Mouse (Mus musculus): ENCODE measurements at regions not wholly inside any gene's neighbourhood (a gene's known extent, or its start where the extent isn't known, plus 50 kb on each side); places are given as distances from the start of the nearest gene placed in this dataset.

- WGBS: 90% methylated on average over 2 of the region's 2 CpGs
- Histone ChIP-seq H3K27ac (replicated peaks; ENCODE audit: low read depth, low read length) (no peak overlapping the region), H3K4me1 (ENCODE audit: control insufficient read depth, insufficient read depth, low read length) (no peaks in the 10 kb centered on the region), H3K36me3 (ENCODE audit: control insufficient read depth, insufficient read depth, low read length) (no peaks in the 10 kb centered on the region), H3K4me3 (ENCODE audit: low read depth, low read length) (no peak overlapping the region), H3K9me3 (ENCODE audit: control insufficient read depth, low read length) (no peaks in the 10 kb centered on the region), H3K4me2 (ENCODE audit: low read depth, severe bottlenecking) (no peak overlapping the region), H3K9ac (ENCODE audit: low read length) (no peak overlapping the region), H3K27me3 (ENCODE audit: control insufficient read depth, insufficient read depth, low read length) (no peaks in the 10 kb centered on the region)
- no peak for DNase-seq (ENCODE audit: low spot score)
- no peak for ATAC-seq (ENCODE audit: insufficient number of reproducible peaks, low FRiP score, low TSS enrichment, low read depth)
These were observed 174.0 kb upstream of the Tars start for GRCm38 (mm10) chr15:11573496-11573895.

DNA sequence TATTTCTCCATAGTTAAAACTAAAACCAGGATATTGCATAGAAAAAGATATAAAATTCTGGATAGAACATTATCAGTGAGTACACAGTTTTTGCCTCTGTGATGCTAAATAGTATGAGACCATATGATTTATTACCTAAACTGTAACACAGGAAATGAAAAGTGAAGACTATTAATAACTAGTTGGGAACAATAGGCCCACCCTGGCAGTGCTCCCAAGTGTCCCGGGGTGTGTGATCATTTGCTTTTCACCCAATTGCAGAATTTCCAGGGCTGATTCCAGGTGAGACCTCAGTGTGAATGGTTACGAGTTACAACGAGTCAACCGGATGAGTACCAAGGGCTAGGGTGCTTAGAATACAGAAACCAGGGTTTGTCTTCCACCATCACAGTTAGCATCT, 172.6 kb upstream of the Tars start:
- H3K27me3 ChIP-seq (ENCODE audit: control insufficient read depth, insufficient read depth, low read length): no peaks in the 10 kb centered on the region
- H3K9ac ChIP-seq (ENCODE audit: low read length): no peak overlapping the region
- no peaks in the 10 kb centered on the region for H3K9me3 ChIP-seq (ENCODE audit: control insufficient read depth, low read length)
- DNase-seq (ENCODE audit: low spot score): no peak
- no peak overlapping the region for H3K27ac ChIP-seq (replicated peaks; ENCODE audit: low read depth, low read length)
- no peaks in the 10 kb centered on the region for H3K36me3 ChIP-seq (ENCODE audit: control insufficient read depth, insufficient read depth, low read length)
- WGBS: 91% methylated on average over 4 of the region's 4 CpGs
- no peak overlapping the region for H3K4me3 ChIP-seq (ENCODE audit: low read depth, low read length)
- ATAC-seq (ENCODE audit: insufficient number of reproducible peaks, low FRiP score, low TSS enrichment, low read depth): no peak
- no peak overlapping the region for H3K4me2 ChIP-seq (ENCODE audit: low read depth, severe bottlenecking)
- H3K4me1 ChIP-seq (ENCODE audit: control insufficient read depth, insufficient read depth, low read length): no peaks in the 10 kb centered on the region

- no peaks in the 10 kb centered on the region for H3K36me3 ChIP-seq (ENCODE audit: control insufficient read depth, insufficient read depth, low read length)
- 33% methylated on average over 10 of the region's 10 CpGs for WGBS
- DNase-seq (ENCODE audit: low spot score) (no peak), ATAC-seq (ENCODE audit: insufficient number of reproducible peaks, low FRiP score, low TSS enrichment, low read depth) (no peak)
- no peak overlapping the region for H3K27ac ChIP-seq (replicated peaks; ENCODE audit: low read depth, low read length)
- H3K4me1 ChIP-seq (ENCODE audit: control insufficient read depth, insufficient read depth, low read length): 0 out of 2 replicates have a peak, but pooled peaks cover 2% of the 10 kb centered on the region
- no peak overlapping the region for H3K9ac ChIP-seq (ENCODE audit: low read length)
- H3K27me3 ChIP-seq (ENCODE audit: control insufficient read depth, insufficient read depth, low read length): no peaks in the 10 kb centered on the region
- no peaks in the 10 kb centered on the region for H3K9me3 ChIP-seq (ENCODE audit: control insufficient read depth, low read length)
- no peak overlapping the region for H3K4me3 ChIP-seq (ENCODE audit: low read depth, low read length)
- H3K4me2 ChIP-seq (ENCODE audit: low read depth, severe bottlenecking): no peak overlapping the region
These were observed 166.1 kb upstream of the Tars start for GRCm38 (mm10) chr15:11565503-11566031.

- H3K9me3 ChIP-seq (ENCODE audit: control insufficient read depth, low read length): no peaks in the 10 kb centered on the region
- no peak overlapping the region for H3K4me3 ChIP-seq (ENCODE audit: low read depth, low read length)
- no peak overlapping the region for H3K9ac ChIP-seq (ENCODE audit: low read length)
- H3K27me3 ChIP-seq (ENCODE audit: control insufficient read depth, insufficient read depth, low read length): no peaks in the 10 kb centered on the region
- H3K36me3 ChIP-seq (ENCODE audit: control insufficient read depth, insufficient read depth, low read length): no peaks in the 10 kb centered on the region
- H3K4me2 ChIP-seq (ENCODE audit: low read depth, severe bottlenecking): no peak overlapping the region
- H3K27ac ChIP-seq (replicated peaks; ENCODE audit: low read depth, low read length): no peak overlapping the region
- no peaks in the 10 kb centered on the region for H3K4me1 ChIP-seq (ENCODE audit: control insufficient read depth, insufficient read depth, low read length)
- ATAC-seq (ENCODE audit: insufficient number of reproducible peaks, low FRiP score, low TSS enrichment, low read depth): no peak
- WGBS: 82% methylated on average over 2 of the region's 2 CpGs
- DNase-seq (ENCODE audit: low spot score): no peak
These were observed 153.1 kb upstream of the Tars start for GRCm38 (mm10) chr15:11552568-11552967.

- H3K36me3 ChIP-seq (ENCODE audit: control insufficient read depth, insufficient read depth, low read length): no peaks in the 10 kb centered on the region
- no peak overlapping the region for H3K4me3 ChIP-seq (ENCODE audit: low read depth, low read length)
- no peak overlapping the region for H3K4me2 ChIP-seq (ENCODE audit: low read depth, severe bottlenecking)
- no peak overlapping the region for H3K27ac ChIP-seq (replicated peaks; ENCODE audit: low read depth, low read length)
- H3K9ac ChIP-seq (ENCODE audit: low read length): no peak overlapping the region
- H3K4me1 ChIP-seq (ENCODE audit: control insufficient read depth, insufficient read depth, low read length): no peaks in the 10 kb centered on the region
- DNase-seq (ENCODE audit: low spot score) (no peak), ATAC-seq (ENCODE audit: insufficient number of reproducible peaks, low FRiP score, low TSS enrichment, low read depth) (no peak)
- WGBS: 96% methylated on average over 1 of the region's 1 CpGs
- H3K9me3 ChIP-seq (ENCODE audit: control insufficient read depth, low read length): no peaks in the 10 kb centered on the region
- H3K27me3 ChIP-seq (ENCODE audit: control insufficient read depth, insufficient read depth, low read length): no peaks in the 10 kb centered on the region
These were observed 152.6 kb upstream of the Tars start for GRCm38 (mm10) chr15:11552110-11552509.

DNA sequence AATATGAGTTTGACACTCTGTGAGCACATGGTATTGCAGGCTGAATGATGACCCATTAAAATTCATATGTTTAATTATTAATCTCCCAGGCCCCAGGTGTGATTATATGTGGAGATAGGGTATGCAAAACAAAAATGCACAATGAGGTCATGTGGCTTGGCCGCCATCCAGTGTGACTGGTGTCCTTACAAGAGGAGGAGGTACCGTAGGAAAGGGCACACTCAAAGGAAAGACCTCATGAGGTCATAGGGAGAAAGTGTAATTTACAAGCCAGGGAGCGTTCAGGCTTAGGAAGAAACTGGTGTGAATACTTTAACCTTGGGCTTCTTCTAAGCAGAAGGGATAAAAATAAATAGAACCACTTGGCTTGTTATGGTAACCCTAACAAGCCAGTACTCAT, 140.0 kb upstream of the Tars start:
- no peak for DNase-seq (ENCODE audit: low spot score)
- Histone ChIP-seq H3K27ac (replicated peaks; ENCODE audit: low read depth, low read length) (no peak overlapping the region), H3K4me2 (ENCODE audit: low read depth, severe bottlenecking) (no peak overlapping the region), H3K9ac (ENCODE audit: low read length) (no peak overlapping the region), H3K27me3 (ENCODE audit: control insufficient read depth, insufficient read depth, low read length) (no peaks in the 10 kb centered on the region), H3K36me3 (ENCODE audit: control insufficient read depth, insufficient read depth, low read length) (no peaks in the 10 kb centered on the region), H3K4me3 (ENCODE audit: low read depth, low read length) (no peak overlapping the region), H3K9me3 (ENCODE audit: control insufficient read depth, low read length) (no peaks in the 10 kb centered on the region), H3K4me1 (ENCODE audit: control insufficient read depth, insufficient read depth, low read length) (no peaks in the 10 kb centered on the region)
- 67% methylated on average over 3 of the region's 3 CpGs for WGBS
- no peak for ATAC-seq (ENCODE audit: insufficient number of reproducible peaks, low FRiP score, low TSS enrichment, low read depth)

DNA sequence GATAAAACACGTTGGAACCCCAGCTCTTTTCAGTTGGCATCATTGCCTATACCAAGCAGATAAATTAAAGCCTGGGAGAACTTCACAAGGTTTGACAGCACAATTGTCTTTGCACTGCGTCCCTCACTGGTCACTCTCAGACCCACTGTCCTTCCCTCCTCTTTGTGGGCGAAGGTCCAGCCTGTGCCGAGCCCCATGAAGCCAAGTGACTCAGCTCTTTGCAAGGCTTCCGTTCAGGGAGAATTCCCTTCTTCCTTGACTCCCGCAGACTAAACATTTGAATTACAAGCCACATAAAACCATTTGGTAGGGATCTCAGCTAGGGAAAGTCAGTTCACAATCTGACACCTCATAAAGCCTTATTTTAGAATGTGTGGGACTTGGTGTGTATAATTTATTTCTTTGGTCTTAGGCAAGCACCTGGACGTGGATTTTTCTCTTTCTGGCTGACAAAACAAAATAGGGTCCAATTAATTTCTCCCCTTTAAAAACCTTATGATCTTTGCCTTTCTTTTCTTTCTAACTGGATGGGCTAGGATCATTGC, 136.7 kb upstream of the Tars start:
- 39% methylated on average over 7 of the region's 7 CpGs for WGBS
- ATAC-seq (ENCODE audit: insufficient number of reproducible peaks, low FRiP score, low TSS enrichment, low read depth) (no peak), DNase-seq (ENCODE audit: low spot score) (no peak)
- Histone ChIP-seq H3K4me1 (ENCODE audit: control insufficient read depth, insufficient read depth, low read length) (peaks cover 13% of the 10 kb centered on the region), H3K27me3 (ENCODE audit: control insufficient read depth, insufficient read depth, low read length) (no peaks in the 10 kb centered on the region), H3K9ac (ENCODE audit: low read length) (no peak overlapping the region), H3K9me3 (ENCODE audit: control insufficient read depth, low read length) (no peaks in the 10 kb centered on the region), H3K27ac (replicated peaks; ENCODE audit: low read depth, low read length) (no peak overlapping the region), H3K36me3 (ENCODE audit: control insufficient read depth, insufficient read depth, low read length) (no peaks in the 10 kb centered on the region), H3K4me2 (ENCODE audit: low read depth, severe bottlenecking) (no peak overlapping the region), H3K4me3 (ENCODE audit: low read depth, low read length) (no peak overlapping the region)

- no peak for DNase-seq (ENCODE audit: low spot score)
- no peak overlapping the region for H3K9ac ChIP-seq (ENCODE audit: low read length)
- H3K27me3 ChIP-seq (ENCODE audit: control insufficient read depth, insufficient read depth, low read length): no peaks in the 10 kb centered on the region
- no peak overlapping the region for H3K27ac ChIP-seq (replicated peaks; ENCODE audit: low read depth, low read length)
- H3K4me3 ChIP-seq (ENCODE audit: low read depth, low read length): no peak overlapping the region
- ATAC-seq (ENCODE audit: insufficient number of reproducible peaks, low FRiP score, low TSS enrichment, low read depth): no peak
- H3K4me1 ChIP-seq (ENCODE audit: control insufficient read depth, insufficient read depth, low read length): peaks cover 15% of the 10 kb centered on the region
- H3K4me2 ChIP-seq (ENCODE audit: low read depth, severe bottlenecking): no peak overlapping the region
- H3K9me3 ChIP-seq (ENCODE audit: control insufficient read depth, low read length): no peaks in the 10 kb centered on the region
- 67% methylated on average over 12 of the region's 12 CpGs for WGBS
- H3K36me3 ChIP-seq (ENCODE audit: control insufficient read depth, insufficient read depth, low read length): no peaks in the 10 kb centered on the region
These were observed 135.2 kb upstream of the Tars start for GRCm38 (mm10) chr15:11534404-11535251.

Measured in limb, embryonic 11.5 days (tissue).